Mouse (Mus musculus): Measurements from ENCODE around the gene Cradd. TPM values are rescaled to one million over a fixed set of nuclear protein-coding genes. Genes with fewer than 3 reads are reported as not detected.

Cradd gene
- polyA plus RNA-seq, 1 experiment from 2014 or later, result 16.0 TPM

GRCm38 (mm10) chr10:95340676-95341075 lies 16.7 kb upstream of the Cradd start:
- no peak overlapping the region for H3K27ac ChIP-seq (ENCODE audit: low read depth, low read length)
- 0 out of 2 replicates have a peak, but pooled peaks cover 3% of the 10 kb centered on the region for H3K4me1 ChIP-seq (replicated peaks; ENCODE audit: control insufficient read depth, insufficient read depth, low read length)
- H3K36me3 ChIP-seq (ENCODE audit: control insufficient read depth, insufficient read depth, low read length), result no peaks in the 10 kb centered on the region
- H3K4me3 ChIP-seq (ENCODE audit: low read depth, low read length), result no peak overlapping the region
- WGBS, result 79% methylated on average over 4 of the region's 4 CpGs
- ATAC-seq (ENCODE audit: low FRiP score) (no peak), DNase-seq (ENCODE audit: low spot score) (no peak)
- H3K9me3 ChIP-seq (ENCODE audit: control insufficient read depth, low read length), result no peaks in the 10 kb centered on the region
- H3K4me2 ChIP-seq (replicated peaks; ENCODE audit: low read depth, low read length), result no peak overlapping the region
- no peaks in the 10 kb centered on the region for H3K27me3 ChIP-seq (ENCODE audit: control insufficient read depth, insufficient read depth, low read length)
- no peak overlapping the region for H3K9ac ChIP-seq (ENCODE audit: low read depth, low read length)

DNA sequence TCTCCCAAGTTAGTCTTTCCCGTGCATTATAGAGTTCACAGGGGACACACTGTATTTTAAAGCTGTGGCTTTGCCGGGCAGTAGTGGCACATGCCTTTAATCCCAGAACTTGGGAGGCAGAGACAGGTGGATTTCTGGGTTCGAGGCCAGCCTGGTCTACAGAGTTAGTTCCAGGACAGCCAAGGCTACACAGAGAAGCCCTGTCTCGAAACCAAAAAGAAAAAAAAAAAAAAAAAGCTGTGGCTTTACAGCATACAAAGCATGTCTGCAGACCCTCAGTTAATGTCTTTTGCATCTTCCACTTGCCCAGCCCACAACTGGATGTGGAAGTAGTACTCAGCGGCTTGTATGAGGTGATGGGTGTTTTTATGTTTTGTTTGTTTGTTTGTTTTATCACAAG lies 13.7 kb upstream of the Cradd start:
- no peaks in the 10 kb centered on the region for H3K36me3 ChIP-seq (ENCODE audit: control insufficient read depth, insufficient read depth, low read length)
- no peaks in the 10 kb centered on the region for H3K9me3 ChIP-seq (ENCODE audit: control insufficient read depth, low read length)
- H3K4me3 ChIP-seq (ENCODE audit: low read depth, low read length), result no peak overlapping the region
- H3K27ac ChIP-seq (ENCODE audit: low read depth, low read length), result no peak overlapping the region
- ATAC-seq (ENCODE audit: low FRiP score) (no peak), DNase-seq (ENCODE audit: low spot score) (no peak)
- 84% methylated on average over 5 of the region's 5 CpGs for WGBS
- H3K4me1 ChIP-seq (replicated peaks; ENCODE audit: control insufficient read depth, insufficient read depth, low read length), result 0 out of 2 replicates have a peak, but pooled peaks cover 3% of the 10 kb centered on the region
- no peak overlapping the region for H3K9ac ChIP-seq (ENCODE audit: low read depth, low read length)
- no peak overlapping the region for H3K4me2 ChIP-seq (replicated peaks; ENCODE audit: low read depth, low read length)
- H3K27me3 ChIP-seq (ENCODE audit: control insufficient read depth, insufficient read depth, low read length), result no peaks in the 10 kb centered on the region

DNA sequence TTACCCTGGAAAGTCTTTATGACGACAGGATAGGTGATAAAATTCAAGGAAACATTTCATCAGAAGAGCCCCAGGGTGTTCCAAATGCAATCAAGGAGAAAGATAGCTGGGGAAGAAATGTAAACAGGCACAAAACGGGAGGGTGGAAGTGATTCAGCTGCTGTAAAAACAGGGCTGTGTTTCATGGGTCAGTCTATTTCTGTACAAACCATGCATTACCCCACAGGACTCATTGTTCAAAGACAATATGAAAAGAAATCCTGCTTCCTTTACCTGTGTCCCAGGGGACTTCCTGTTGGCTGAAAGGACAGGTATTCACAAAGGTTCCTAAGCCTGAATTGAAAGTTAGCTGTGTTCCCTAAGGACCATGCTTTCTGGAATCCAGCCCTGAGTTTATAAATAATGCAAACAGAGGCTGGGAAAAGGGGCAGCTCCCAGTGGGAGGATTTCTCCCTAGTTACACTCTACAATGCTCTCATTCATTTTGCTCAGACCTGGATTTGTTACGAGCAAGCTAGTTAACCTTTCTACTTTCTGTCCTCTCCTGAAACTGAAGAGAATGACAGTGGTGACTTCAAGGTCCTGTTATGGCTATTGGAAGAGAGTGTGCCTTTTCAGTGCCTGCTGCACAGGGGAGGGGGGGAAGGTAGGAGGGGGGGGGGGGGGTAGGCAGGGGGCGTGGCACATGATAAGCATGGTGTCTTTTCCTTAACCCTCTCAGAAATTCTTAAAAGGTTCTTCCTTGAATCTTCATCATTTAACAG lies 13.0 kb upstream of the Cradd start:
- WGBS, result 34% methylated on average over 4 of the region's 4 CpGs
- no peak overlapping the region for H3K9ac ChIP-seq (ENCODE audit: low read depth, low read length)
- no peak overlapping the region for H3K27ac ChIP-seq (ENCODE audit: low read depth, low read length)
- H3K36me3 ChIP-seq (ENCODE audit: control insufficient read depth, insufficient read depth, low read length), result no peaks in the 10 kb centered on the region
- no peak overlapping the region for H3K4me3 ChIP-seq (ENCODE audit: low read depth, low read length)
- peak; percentile 18 for DNase-seq (ENCODE audit: low spot score)
- H3K27me3 ChIP-seq (ENCODE audit: control insufficient read depth, insufficient read depth, low read length), result no peaks in the 10 kb centered on the region
- H3K4me1 ChIP-seq (replicated peaks; ENCODE audit: control insufficient read depth, insufficient read depth, low read length), result 0 out of 2 replicates have a peak, but pooled peaks cover 3% of the 10 kb centered on the region
- no peaks in the 10 kb centered on the region for H3K9me3 ChIP-seq (ENCODE audit: control insufficient read depth, low read length)
- no peak overlapping the region for H3K4me2 ChIP-seq (replicated peaks; ENCODE audit: low read depth, low read length)
- ATAC-seq (ENCODE audit: low FRiP score), result peak; percentile 40

GRCm38 (mm10) chr10:95334826-95335225 lies 10.9 kb upstream of the Cradd start:
- H3K4me2 ChIP-seq (replicated peaks; ENCODE audit: low read depth, low read length), result no peak overlapping the region
- 64% methylated on average over 1 of the region's 1 CpGs for WGBS
- DNase-seq (ENCODE audit: low spot score) (no peak), ATAC-seq (ENCODE audit: low FRiP score) (no peak)
- no peaks in the 10 kb centered on the region for H3K9me3 ChIP-seq (ENCODE audit: control insufficient read depth, low read length)
- no peak overlapping the region for H3K4me3 ChIP-seq (ENCODE audit: low read depth, low read length)
- no peak overlapping the region for H3K27ac ChIP-seq (ENCODE audit: low read depth, low read length)
- no peaks in the 10 kb centered on the region; the same call in 1 of the 2 replicates for H3K27me3 ChIP-seq (ENCODE audit: control insufficient read depth, insufficient read depth, low read length)
- 0 out of 2 replicates have a peak, but pooled peaks cover 3% of the 10 kb centered on the region for H3K4me1 ChIP-seq (replicated peaks; ENCODE audit: control insufficient read depth, insufficient read depth, low read length)
- no peaks in the 10 kb centered on the region for H3K36me3 ChIP-seq (ENCODE audit: control insufficient read depth, insufficient read depth, low read length)
- no peak overlapping the region for H3K9ac ChIP-seq (ENCODE audit: low read depth, low read length)

GRCm38 (mm10) chr10:95332596-95332995 lies 8.7 kb upstream of the Cradd start:
- 87% methylated on average over 3 of the region's 3 CpGs for WGBS
- H3K9ac ChIP-seq (ENCODE audit: low read depth, low read length), result no peak overlapping the region
- H3K36me3 ChIP-seq (ENCODE audit: control insufficient read depth, insufficient read depth, low read length), result no peaks in the 10 kb centered on the region
- no peak for DNase-seq (ENCODE audit: low spot score)
- no peaks in the 10 kb centered on the region; the same call in 1 of the 2 replicates for H3K27me3 ChIP-seq (ENCODE audit: control insufficient read depth, insufficient read depth, low read length)
- 0 out of 2 replicates have a peak, but pooled peaks cover 3% of the 10 kb centered on the region for H3K4me1 ChIP-seq (replicated peaks; ENCODE audit: control insufficient read depth, insufficient read depth, low read length)
- H3K9me3 ChIP-seq (ENCODE audit: control insufficient read depth, low read length), result no peaks in the 10 kb centered on the region
- H3K4me3 ChIP-seq (ENCODE audit: low read depth, low read length), result no peak overlapping the region
- ATAC-seq (ENCODE audit: low FRiP score), result no peak
- H3K27ac ChIP-seq (ENCODE audit: low read depth, low read length), result no peak overlapping the region
- no peak overlapping the region for H3K4me2 ChIP-seq (replicated peaks; ENCODE audit: low read depth, low read length)

DNA sequence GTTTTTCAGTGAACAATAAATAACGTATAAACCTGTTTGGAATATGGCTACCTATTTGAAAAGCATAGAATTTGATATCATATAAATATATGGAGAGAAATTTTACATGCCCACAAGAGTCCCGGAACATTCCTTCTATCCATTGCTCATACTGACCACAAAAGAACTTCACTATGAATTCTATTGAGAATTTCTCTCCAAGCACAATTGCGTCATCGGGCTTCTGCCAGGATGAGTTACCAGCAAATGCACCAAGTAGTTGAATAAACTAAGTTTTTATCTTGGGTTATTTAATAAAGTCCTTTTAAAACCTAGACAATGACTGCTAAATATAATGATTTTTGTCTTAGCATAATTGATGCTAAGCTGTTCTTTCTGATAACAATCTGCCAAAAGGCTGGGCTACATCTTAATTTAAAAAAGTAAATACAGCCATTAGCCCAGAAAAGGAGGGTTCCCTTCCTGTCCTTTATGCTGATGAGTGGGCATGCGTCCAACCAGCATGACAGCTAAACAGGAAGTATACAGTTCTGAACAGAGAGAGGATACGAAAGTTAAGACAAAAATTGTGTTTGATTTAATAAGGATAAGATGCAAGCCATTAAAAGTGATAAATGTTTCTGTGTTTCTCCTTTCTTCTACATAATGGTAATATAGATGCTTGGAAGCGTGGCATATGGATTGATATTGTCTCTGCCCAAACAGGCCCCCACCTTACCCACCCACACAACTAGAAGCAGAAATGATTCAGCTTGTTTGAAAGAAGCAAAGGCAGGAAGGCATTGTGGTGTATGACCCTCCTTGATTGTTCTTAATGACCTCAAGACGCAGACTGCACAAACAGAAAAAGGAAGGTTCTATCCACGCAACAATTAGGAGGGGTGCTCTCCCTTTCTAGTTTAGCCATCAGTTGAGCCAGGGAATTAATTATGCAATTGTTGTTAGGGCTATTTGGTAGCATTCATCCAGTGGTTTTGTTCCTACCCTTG lies 6.7 kb upstream of the Cradd start:
- no peaks in the 10 kb centered on the region for H3K36me3 ChIP-seq (ENCODE audit: control insufficient read depth, insufficient read depth, low read length)

DNA sequence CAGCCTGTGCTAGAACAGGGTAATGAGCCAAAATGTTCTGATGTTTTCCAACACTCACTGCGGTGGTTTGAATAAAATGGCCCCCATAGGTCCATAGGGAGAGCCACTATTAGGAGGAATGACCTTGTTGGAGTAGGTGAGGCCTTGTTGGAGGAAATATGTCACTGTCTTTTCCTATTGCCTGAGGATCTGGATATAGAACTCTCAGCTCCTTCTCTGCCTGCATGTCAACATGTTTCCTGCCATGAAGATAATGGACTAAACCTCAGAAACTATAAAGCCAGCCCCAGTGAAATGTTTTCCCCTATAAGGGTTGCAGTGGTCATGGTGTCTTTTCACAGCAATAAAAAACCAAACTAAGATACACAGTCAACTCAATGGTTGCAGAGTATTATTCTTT lies 6.0 kb upstream of the Cradd start:
- ATAC-seq (ENCODE audit: low FRiP score), result no peak
- Histone ChIP-seq H3K4me3 (ENCODE audit: low read depth, low read length) (no peak overlapping the region), H3K4me1 (replicated peaks; ENCODE audit: control insufficient read depth, insufficient read depth, low read length) (no peaks in the 10 kb centered on the region), H3K27ac (ENCODE audit: low read depth, low read length) (no peak overlapping the region), H3K36me3 (ENCODE audit: control insufficient read depth, insufficient read depth, low read length) (no peaks in the 10 kb centered on the region), H3K4me2 (replicated peaks; ENCODE audit: low read depth, low read length) (no peak overlapping the region), H3K27me3 (ENCODE audit: control insufficient read depth, insufficient read depth, low read length) (no peaks in the 10 kb centered on the region; the same call in 1 of the 2 replicates), H3K9me3 (ENCODE audit: control insufficient read depth, low read length) (no peaks in the 10 kb centered on the region), H3K9ac (ENCODE audit: low read depth, low read length) (no peak overlapping the region)
- 100% methylated on average over 1 of the region's 1 CpGs for WGBS
- no peak for DNase-seq (ENCODE audit: low spot score)

More for the DNA sequence above, 6.7 kb upstream of the Cradd start:
- H3K4me2 ChIP-seq (replicated peaks; ENCODE audit: low read depth, low read length), result no peak overlapping the region
- ATAC-seq (ENCODE audit: low FRiP score), result no peak
- H3K4me3 ChIP-seq (ENCODE audit: low read depth, low read length), result no peak overlapping the region
- no peaks in the 10 kb centered on the region for H3K9me3 ChIP-seq (ENCODE audit: control insufficient read depth, low read length)
- no peak overlapping the region for H3K27ac ChIP-seq (ENCODE audit: low read depth, low read length)
- no peaks in the 10 kb centered on the region for H3K4me1 ChIP-seq (replicated peaks; ENCODE audit: control insufficient read depth, insufficient read depth, low read length)
- 71% methylated on average over 9 of the region's 9 CpGs for WGBS
- no peaks in the 10 kb centered on the region; the same call in 1 of the 2 replicates for H3K27me3 ChIP-seq (ENCODE audit: control insufficient read depth, insufficient read depth, low read length)
- no peak for DNase-seq (ENCODE audit: low spot score)
- H3K9ac ChIP-seq (ENCODE audit: low read depth, low read length), result no peak overlapping the region

DNA sequence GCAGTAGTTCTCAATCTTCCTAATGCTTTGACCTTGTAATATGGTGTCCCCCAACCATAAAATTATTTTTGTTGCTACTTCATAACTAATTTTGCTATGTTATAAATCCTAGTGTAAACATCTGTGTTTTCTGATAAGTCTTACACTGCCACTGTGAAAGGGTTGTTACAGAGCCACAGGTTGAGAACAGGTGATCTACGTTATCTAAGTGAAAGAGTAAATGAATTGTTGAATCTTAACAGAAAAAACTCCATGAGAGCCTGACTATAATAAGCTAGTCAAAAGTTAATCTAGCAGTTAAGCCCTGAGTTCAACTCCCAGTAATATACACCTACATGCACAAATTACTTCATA lies 322 bp upstream of the Cradd start:
- ATAC-seq (ENCODE audit: low FRiP score) (peak; percentile 49), DNase-seq (ENCODE audit: low spot score) (no peak)
- Histone ChIP-seq H3K4me1 (replicated peaks; ENCODE audit: control insufficient read depth, insufficient read depth, low read length) (no peaks in the 10 kb centered on the region), H3K36me3 (ENCODE audit: control insufficient read depth, insufficient read depth, low read length) (no peaks in the 10 kb centered on the region), H3K9me3 (ENCODE audit: control insufficient read depth, low read length) (no peaks in the 10 kb centered on the region), H3K9ac (ENCODE audit: low read depth, low read length) (no peak overlapping the region), H3K4me3 (ENCODE audit: low read depth, low read length) (no peak overlapping the region), H3K27ac (ENCODE audit: low read depth, low read length) (no peak overlapping the region), H3K27me3 (ENCODE audit: control insufficient read depth, insufficient read depth, low read length) (no peaks in the 10 kb centered on the region), H3K4me2 (replicated peaks; ENCODE audit: low read depth, low read length) (no peak overlapping the region)
- WGBS, result 54% methylated on average over 1 of the region's 1 CpGs

Data from hindbrain, embryonic 11.5 days (tissue).